Mouse (Mus musculus) limb, embryonic 11.5 days (tissue): Measurements from ENCODE around the gene Ugdh. TPM values are rescaled to one million over a fixed set of nuclear protein-coding genes. Genes with fewer than 3 reads are reported as not detected.

Source experiments
- polyA plus RNA-seq: library from polyadenylated mRNA; unstranded; fragments of >200 nt; fragmentation: Nextera tagmentation; extraction: Ambion mirVana; gene quantifications from 2 replicates; pipeline ENCODE4 v1.2.1, GENCODE M21; 2014

Gene Ugdh
- polyA plus RNA-seq, 1 experiment from 2014 or later: 100 TPM

Other genes with a start within 250 kb of the Ugdh start
- 12.5 and 15.8 TPM in 2 replicates for gene Wdr19, start 236.3 kb downstream of the Ugdh start, polyA plus RNA-seq
- gene Rfc1, start 100.3 kb downstream of the Ugdh start, polyA plus RNA-seq: 114 and 122 TPM in 2 replicates
- gene Klb, start 87.6 kb downstream of the Ugdh start, polyA plus RNA-seq: 0.06 and 0.09 TPM in 2 replicates
- 1,100 and 1,120 TPM in 2 replicates for gene Rpl9, start 44.5 kb downstream of the Ugdh start, polyA plus RNA-seq
- 71.2 and 72.9 TPM in 2 replicates for gene Lias, start 44.5 kb downstream of the Ugdh start, polyA plus RNA-seq
- not detected in 2 replicates for gene Gm43552, start 56.9 kb upstream of the Ugdh start, polyA plus RNA-seq
- gene Smim14, start 101.2 kb upstream of the Ugdh start, polyA plus RNA-seq: 75.6 and 80.5 TPM in 2 replicates
- gene Ube2k, start 101.3 kb upstream of the Ugdh start, polyA plus RNA-seq: 167 and 172 TPM in 2 replicates